Mouse (Mus musculus): ENCODE data around the gene Rela.

- TF ChIP-seq CTCF (IDR thresholded peaks at IDR 0.05) (no peak), EP300 (IDR thresholded peaks at IDR 0.05) (no peak)
Measured at GRCm38 (mm10) chr19:5636571-5637041, 677 bp upstream of the Rela start.

All from lung, postnatal 0 days (tissue).